Mouse (Mus musculus) Patski (cell line): ENCODE measurements around the gene Wipf1. TPM values are rescaled to one million over a fixed set of nuclear protein-coding genes. Genes with fewer than 3 reads are reported as not detected.

Source experiments
- ATAC-seq: fragments of 100-300 bp; one replicate; pipeline ENCODE4 v1.8.0; 2021
- CTCF ChIA-PET: fragments of 350-600 bp; sonication (Branson Sonifier 250); formaldehyde crosslinking; loops from one replicate; lab custom pipeline; 2022; ENCODE audit warnings: inconsistent platforms; lab: Charles Lee
- POLR2A ChIA-PET: fragments of 350-600 bp; sonication (Branson Sonifier 250); formaldehyde crosslinking; loops from one replicate; lab custom pipeline; 2022; ENCODE audit warnings: antibody characterized with exemption, inconsistent platforms; lab: Charles Lee
- DNase-seq: peaks from one replicate; pipeline ENCODE4 v3.0.0-alpha.2; 2011; ENCODE audit warnings: low read depth, low spot score
- H3K27me3 ChIP-seq: fragments of 371-371 bp; one replicate; pipeline ENCODE4 v1.5.1; 2021
- CTCF ChIP-seq: fragments of 100-300 bp; IDR thresholded peaks from one replicate; pipeline ENCODE4 v1.5.1; 2021
- in situ Hi-C: fragments of 300-500 bp; cut with MboI; formaldehyde crosslinking; loops from 3 replicates; pipeline ENCODE4 v1.11.1; 2018; ENCODE audit warnings: low pct_unique_long_range_greater_than_20kb, mixed read lengths
- polyA plus RNA-seq: library from polyadenylated mRNA; unstranded; gene quantifications from one replicate; pipeline ENCODE4 v1.2.3, GENCODE M21; 2021

The Wipf1 gene
- polyA plus RNA-seq, 1 experiment from 2014 or later: 20.2 TPM

GRCm38 (mm10) chr2:73419285-73419684 is 110.2 kb downstream of the Wipf1 start:
- peaks cover 5% of the 10 kb centered on the region for H3K27me3 ChIP-seq
- peak; percentile 59 for TF ChIP-seq CTCF
- ATAC-seq (no peak), DNase-seq (no peak)
- CTCF ChIA-PET: interaction anchor here (0.7 to 1.3 kb wide), 3 partner anchors 11 to 121 kb away, joined by 3 to 4 read pairs (median 3); no protein-coding TSS in a partner anchor
- POLR2A ChIA-PET: no interaction called here
- in situ Hi-C loops: loop anchor here (25.0 kb wide), 1 partner anchor 257 kb away; no protein-coding TSS in a partner anchor

- in situ Hi-C loops: loop anchor here (25.0 kb wide), 1 partner anchor 254 kb away; no protein-coding TSS in a partner anchor
- H3K27me3 ChIP-seq: peaks cover 5% of the 10 kb centered on the region
- ATAC-seq (no peak), DNase-seq (no peak)
- CTCF ChIA-PET: interaction anchor here (1.2 kb wide), 1 partner anchor 13 kb away, joined by 3 read pairs; no protein-coding TSS in a partner anchor
- POLR2A ChIA-PET: no interaction called here
- TF ChIP-seq CTCF: no peak
Measured at GRCm38 (mm10) chr2:73415892-73416291, 113.6 kb downstream of the Wipf1 start.

GRCm38 (mm10) chr2:73410076-73410475 is 119.5 kb downstream of the Wipf1 start:
- no peak for TF ChIP-seq CTCF
- no peaks in the 10 kb centered on the region for H3K27me3 ChIP-seq
- no peak for DNase-seq
- in situ Hi-C loops: loop anchor here (25.0 kb wide), 1 partner anchor 248 kb away; no protein-coding TSS in a partner anchor
- ChIA-PET POLR2A (no interaction called here), CTCF (no interaction called here)
- ATAC-seq: no peak

GRCm38 (mm10) chr2:73407662-73408061 is 121.9 kb downstream of the Wipf1 start:
- in situ Hi-C loops: loop anchor here (10.0 to 25.0 kb wide), 2 partner anchors 113 to 245 kb away; no protein-coding TSS in a partner anchor
- ChIA-PET POLR2A (no interaction called here), CTCF (interaction anchor here (1.1 to 1.2 kb wide), 3 partner anchors 10 to 20 kb away, joined by 3 read pairs; no protein-coding TSS in a partner anchor)
- no peak for ATAC-seq
- DNase-seq: no peak
- TF ChIP-seq CTCF: no peak
- no peaks in the 10 kb centered on the region for H3K27me3 ChIP-seq

- no peak for TF ChIP-seq CTCF
- POLR2A ChIA-PET: no interaction called here
- ATAC-seq (no peak), DNase-seq (no peak)
- CTCF ChIA-PET: interaction anchor here (1.2 kb wide), 1 partner anchor 19 kb away, joined by 3 read pairs; no protein-coding TSS in a partner anchor
- in situ Hi-C loops: loop anchor here (10.0 to 25.0 kb wide), 2 partner anchors 112 to 244 kb away; no protein-coding TSS in a partner anchor
- no peaks in the 10 kb centered on the region for H3K27me3 ChIP-seq
Measured at GRCm38 (mm10) chr2:73406336-73406915, 123.1 kb downstream of the Wipf1 start.

GRCm38 (mm10) chr2:73404980-73405379 is 124.6 kb downstream of the Wipf1 start:
- CTCF ChIA-PET: no interaction called here
- DNase-seq: no peak
- no peak for TF ChIP-seq CTCF
- POLR2A ChIA-PET: no interaction called here
- ATAC-seq: no peak
- H3K27me3 ChIP-seq: no peaks in the 10 kb centered on the region
- in situ Hi-C loops: loop anchor here (10.0 to 25.0 kb wide), 2 partner anchors 110 to 243 kb away; no protein-coding TSS in a partner anchor

- POLR2A ChIA-PET: no interaction called here
- TF ChIP-seq CTCF: no peak
- CTCF ChIA-PET: no interaction called here
- H3K27me3 ChIP-seq: no peaks in the 10 kb centered on the region
- DNase-seq (no peak), ATAC-seq (no peak)
- in situ Hi-C loops: loop anchor here (10.0 to 25.0 kb wide), 2 partner anchors 110 to 242 kb away; no protein-coding TSS in a partner anchor
Measured at GRCm38 (mm10) chr2:73404442-73404841, 125.1 kb downstream of the Wipf1 start.

- in situ Hi-C loops: loop anchor here (10.0 to 25.0 kb wide), 2 partner anchors 109 to 241 kb away; no protein-coding TSS in a partner anchor
- H3K27me3 ChIP-seq: no peaks in the 10 kb centered on the region
- ATAC-seq: no peak
- peak; percentile 40 for TF ChIP-seq CTCF
- DNase-seq: no peak
- ChIA-PET CTCF (interaction anchor here (0.8 to 1.5 kb wide), 5 partner anchors 9 to 16 kb away, joined by 3 to 5 read pairs (median 3); no protein-coding TSS in a partner anchor), POLR2A (no interaction called here)
Measured at GRCm38 (mm10) chr2:73403385-73404013, 126.0 kb downstream of the Wipf1 start.

GRCm38 (mm10) chr2:73401689-73402088 is 127.8 kb downstream of the Wipf1 start:
- TF ChIP-seq CTCF: no peak
- ChIA-PET CTCF (no interaction called here), POLR2A (no interaction called here)
- no peaks in the 10 kb centered on the region for H3K27me3 ChIP-seq
- ATAC-seq: no peak
- in situ Hi-C loops: loop anchor here (10.0 to 25.0 kb wide), 2 partner anchors 107 to 239 kb away; no protein-coding TSS in a partner anchor
- DNase-seq: no peak

- DNase-seq (no peak), ATAC-seq (no peak)
- in situ Hi-C loops: no loop called here
- no peak for TF ChIP-seq CTCF
- no peaks in the 10 kb centered on the region for H3K27me3 ChIP-seq
- ChIA-PET POLR2A (no interaction called here), CTCF (interaction anchor here (1.1 to 1.5 kb wide), 2 partner anchors 9 to 10 kb away, joined by 3 read pairs; no protein-coding TSS in a partner anchor)
Measured at GRCm38 (mm10) chr2:73397476-73397875, 132.1 kb downstream of the Wipf1 start.
